Mouse (Mus musculus): ENCODE data around the gene Slc28a1. TPM values are rescaled to one million over a fixed set of nuclear protein-coding genes. Genes with fewer than 3 reads are reported as not detected.
"Not testable (repeated sequence)": the region's sequence is repeated elsewhere in the genome, so short reads cannot be mapped to it uniquely, and the experiment has no call there.

Gene Slc28a1
- polyA plus RNA-seq, 1 experiment from 2014 or later = not detected

GRCm38 (mm10) chr7:81132851-81133279, 18.3 kb downstream of the Slc28a1 start:
- no peak overlapping the region for H3K4me3 ChIP-seq
- peak overlapping the region; percentile 64 for H3K27ac ChIP-seq (replicated peaks)
- H3K36me3 ChIP-seq = no peaks in the 10 kb centered on the region
- peaks cover 34% of the 10 kb centered on the region for H3K4me1 ChIP-seq
- WGBS = 5% methylated on average over 2 of the region's 2 CpGs
- DNase-seq (ENCODE audit: low spot score) = peak; percentile 41
- peaks cover 5% of the 10 kb centered on the region for H3K9me3 ChIP-seq (replicated peaks)
- no peaks in the 10 kb centered on the region for H3K27me3 ChIP-seq (ENCODE audit: low read depth, poor library complexity, severe bottlenecking)

GRCm38 (mm10) chr7:81133416-81133815, 18.8 kb downstream of the Slc28a1 start:
- 75% methylated on average over 6 of the region's 6 CpGs for whole genome bisulfite sequencing
- peaks cover 34% of the 10 kb centered on the region for H3K4me1 ChIP-seq
- peak overlapping the region; percentile 64 for H3K27ac ChIP-seq (replicated peaks)
- no peaks in the 10 kb centered on the region for H3K9me3 ChIP-seq (replicated peaks)
- no peak overlapping the region for H3K4me3 ChIP-seq
- DNase-seq (ENCODE audit: low spot score) = no peak
- no peaks in the 10 kb centered on the region for H3K27me3 ChIP-seq (ENCODE audit: low read depth, poor library complexity, severe bottlenecking)
- H3K36me3 ChIP-seq = no peaks in the 10 kb centered on the region

GRCm38 (mm10) chr7:81133941-81134340, 19.3 kb downstream of the Slc28a1 start:
- no peaks in the 10 kb centered on the region for H3K27me3 ChIP-seq (ENCODE audit: low read depth, poor library complexity, severe bottlenecking)
- H3K4me3 ChIP-seq = no peak overlapping the region
- peak overlapping the region; percentile 64 for H3K27ac ChIP-seq (replicated peaks)
- H3K9me3 ChIP-seq (replicated peaks) = no peaks in the 10 kb centered on the region
- H3K4me1 ChIP-seq = peaks cover 34% of the 10 kb centered on the region
- DNase-seq (ENCODE audit: low spot score) = no peak
- 79% methylated on average over 2 of the region's 2 CpGs for WGBS
- no peaks in the 10 kb centered on the region for H3K36me3 ChIP-seq

- Histone ChIP-seq H3K36me3 (no peaks in the 10 kb centered on the region), H3K4me3 (no peak overlapping the region), H3K4me1 (peaks cover 34% of the 10 kb centered on the region), H3K27me3 (ENCODE audit: low read depth, poor library complexity, severe bottlenecking) (no peaks in the 10 kb centered on the region), H3K9me3 (replicated peaks) (no peaks in the 10 kb centered on the region), H3K27ac (replicated peaks) (peak overlapping the region; percentile 63)
- peak; percentile 36 for DNase-seq (ENCODE audit: low spot score)
- 56% methylated on average over 9 of the region's 9 CpGs for WGBS
Observed at GRCm38 (mm10) chr7:81134614-81135067, 20.0 kb downstream of the Slc28a1 start.

DNA sequence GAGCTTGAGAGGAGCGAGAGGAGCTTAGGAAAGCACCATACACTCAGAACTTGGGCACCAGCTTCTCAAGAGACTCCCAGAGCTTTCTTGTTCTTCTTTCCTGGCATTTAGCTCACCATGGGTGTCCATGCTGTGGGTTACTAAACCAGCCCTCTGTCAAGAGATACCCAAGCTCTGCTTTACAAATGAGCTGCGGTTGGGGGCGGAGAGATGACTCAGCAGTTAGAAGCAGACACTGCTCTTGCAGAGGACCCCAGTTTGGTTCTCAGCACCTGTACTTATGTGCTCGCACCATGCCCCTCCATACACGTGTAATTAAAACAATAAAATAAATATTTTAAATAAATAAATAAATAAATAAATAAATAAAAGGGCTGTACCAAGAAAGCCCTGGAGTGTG, 22.7 kb downstream of the Slc28a1 start:
- WGBS = 83% methylated on average over 5 of the region's 5 CpGs

DNA sequence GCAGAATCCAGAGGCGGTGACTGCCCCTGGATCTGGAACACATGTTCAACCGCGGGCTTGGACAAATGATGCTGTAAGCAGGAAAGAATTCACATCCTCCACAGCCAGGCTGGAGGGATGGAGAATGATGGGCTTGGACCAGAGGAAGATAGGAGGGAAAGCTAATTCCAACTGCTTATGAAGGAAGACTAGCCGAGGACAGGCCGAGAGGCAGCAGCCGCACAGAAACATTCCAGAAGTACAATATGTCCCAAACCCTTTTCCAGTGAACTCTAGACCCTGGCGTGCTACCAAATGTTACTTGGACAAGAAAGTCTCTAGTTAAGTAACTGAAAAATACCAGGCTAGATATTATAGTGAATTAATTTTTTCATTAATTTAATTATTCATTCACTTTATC, 24.5 kb downstream of the Slc28a1 start:
- H3K9me3 ChIP-seq (replicated peaks) = no peaks in the 10 kb centered on the region
- peaks cover 17% of the 10 kb centered on the region for H3K4me1 ChIP-seq
- H3K27me3 ChIP-seq (ENCODE audit: low read depth, poor library complexity, severe bottlenecking) = no peaks in the 10 kb centered on the region
- no peaks in the 10 kb centered on the region for H3K36me3 ChIP-seq
- no peak overlapping the region for H3K27ac ChIP-seq (replicated peaks)
- 93% methylated on average over 7 of the region's 7 CpGs for WGBS
- no peak for DNase-seq (ENCODE audit: low spot score)
- H3K4me3 ChIP-seq = no peak overlapping the region

More for the DNA sequence above, 22.7 kb downstream of the Slc28a1 start:
- Histone ChIP-seq H3K4me1 (peaks cover 29% of the 10 kb centered on the region), H3K9me3 (replicated peaks) (no peaks in the 10 kb centered on the region), H3K27ac (replicated peaks) (no peak overlapping the region), H3K4me3 (no peak overlapping the region), H3K36me3 (no peaks in the 10 kb centered on the region), H3K27me3 (ENCODE audit: low read depth, poor library complexity, severe bottlenecking) (no peaks in the 10 kb centered on the region)
- DNase-seq (ENCODE audit: low spot score) = no peak

GRCm38 (mm10) chr7:81139671-81140404, 25.2 kb downstream of the Slc28a1 start:
- H3K27ac ChIP-seq (replicated peaks) = no peak overlapping the region
- DNase-seq (ENCODE audit: low spot score) = no peak
- H3K36me3 ChIP-seq = no peaks in the 10 kb centered on the region
- peaks cover 10% of the 10 kb centered on the region; the same call in 1 of the 2 replicates for H3K4me1 ChIP-seq
- no peak overlapping the region for H3K4me3 ChIP-seq
- WGBS = 94% methylated on average over 5 of the region's 5 CpGs
- no peaks in the 10 kb centered on the region for H3K27me3 ChIP-seq (ENCODE audit: low read depth, poor library complexity, severe bottlenecking)
- no peaks in the 10 kb centered on the region for H3K9me3 ChIP-seq (replicated peaks)

DNA sequence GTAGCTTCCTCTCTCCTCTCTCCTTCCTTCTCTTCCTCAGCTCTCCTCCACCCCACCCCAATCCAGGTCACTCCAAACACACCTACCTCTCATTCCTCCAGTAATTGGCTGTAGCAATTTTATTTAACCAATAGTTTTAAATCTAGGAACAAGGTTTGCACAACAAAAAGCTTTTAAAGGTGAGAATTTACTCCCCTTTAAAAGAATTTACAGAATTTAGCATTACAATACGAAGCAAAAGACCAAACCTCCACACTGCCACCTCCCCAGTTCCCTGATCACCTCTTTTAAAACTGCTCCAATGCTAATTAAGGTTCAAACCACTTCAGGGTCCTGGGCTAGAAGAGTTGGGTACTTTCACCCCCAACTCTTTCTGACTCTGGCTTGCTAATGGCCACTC, 26.9 kb downstream of the Slc28a1 start:
- Histone ChIP-seq H3K36me3 (no peaks in the 10 kb centered on the region), H3K27me3 (ENCODE audit: low read depth, poor library complexity, severe bottlenecking) (no peaks in the 10 kb centered on the region), H3K9me3 (replicated peaks) (no peaks in the 10 kb centered on the region), H3K27ac (replicated peaks) (no peak overlapping the region), H3K4me1 (peaks cover 6% of the 10 kb centered on the region; the same call in 1 of the 2 replicates), H3K4me3 (no peak overlapping the region)
- no peak for DNase-seq (ENCODE audit: low spot score)
- WGBS = 70% methylated on average over 1 of the region's 1 CpGs

- not testable (repeated sequence) for DNase-seq (ENCODE audit: low spot score); H3K9me3 ChIP-seq (replicated peaks); H3K27me3 ChIP-seq (ENCODE audit: low read depth, poor library complexity, severe bottlenecking); H3K4me1 ChIP-seq; H3K4me3 ChIP-seq; H3K36me3 ChIP-seq; H3K27ac ChIP-seq (replicated peaks)
- 67% methylated on average over 4 of the region's 4 CpGs for WGBS
Observed at GRCm38 (mm10) chr7:81143056-81143455, 28.5 kb downstream of the Slc28a1 start.

- Histone ChIP-seq H3K4me1 (no peaks in the 10 kb centered on the region), H3K27ac (replicated peaks) (no peak overlapping the region), H3K27me3 (ENCODE audit: low read depth, poor library complexity, severe bottlenecking) (no peaks in the 10 kb centered on the region), H3K4me3 (no peak overlapping the region), H3K9me3 (replicated peaks) (peaks cover 9% of the 10 kb centered on the region; the same call in 1 of the 2 replicates), H3K36me3 (no peaks in the 10 kb centered on the region)
- 89% methylated on average over 11 of the region's 11 CpGs for WGBS
- DNase-seq (ENCODE audit: low spot score) = no peak
Observed at GRCm38 (mm10) chr7:81149759-81150158, 35.2 kb downstream of the Slc28a1 start.

- H3K4me1 ChIP-seq = no peaks in the 10 kb centered on the region
- no peak overlapping the region for H3K4me3 ChIP-seq
- no peaks in the 10 kb centered on the region for H3K36me3 ChIP-seq
- no peak for DNase-seq (ENCODE audit: low spot score)
- no peaks in the 10 kb centered on the region for H3K27me3 ChIP-seq (ENCODE audit: low read depth, poor library complexity, severe bottlenecking)
- H3K9me3 ChIP-seq (replicated peaks) = peaks cover 9% of the 10 kb centered on the region; the same call in 1 of the 2 replicates
- H3K27ac ChIP-seq (replicated peaks) = no peak overlapping the region
- WGBS = 95% methylated on average over 8 of the region's 8 CpGs
Observed at GRCm38 (mm10) chr7:81151216-81151615, 36.6 kb downstream of the Slc28a1 start.

DNA sequence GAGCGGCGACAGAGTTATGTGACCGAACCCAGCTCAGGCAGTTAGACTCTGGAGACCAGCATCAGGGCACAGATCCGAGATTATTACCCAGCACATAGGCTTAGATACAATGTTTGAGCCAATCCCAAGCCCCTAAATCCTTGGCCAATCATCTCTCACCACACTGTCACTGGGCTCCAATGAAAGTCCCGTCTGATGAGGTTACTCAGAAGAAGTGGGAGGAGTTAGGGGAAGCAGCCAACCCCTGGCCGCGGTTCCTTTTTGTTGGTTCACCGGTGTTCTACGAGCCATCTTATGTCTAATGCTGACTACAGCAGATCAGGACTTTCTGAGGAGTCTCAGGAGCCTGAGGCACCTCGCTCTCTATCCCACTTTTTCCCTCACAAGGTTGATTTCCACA, 37.7 kb downstream of the Slc28a1 start:
- Histone ChIP-seq H3K36me3 (no peaks in the 10 kb centered on the region), H3K4me1 (no peaks in the 10 kb centered on the region), H3K27me3 (ENCODE audit: low read depth, poor library complexity, severe bottlenecking) (no peaks in the 10 kb centered on the region), H3K9me3 (replicated peaks) (peaks cover 9% of the 10 kb centered on the region; the same call in 1 of the 2 replicates), H3K4me3 (no peak overlapping the region), H3K27ac (replicated peaks) (no peak overlapping the region)
- WGBS = 95% methylated on average over 10 of the region's 10 CpGs
- no peak for DNase-seq (ENCODE audit: low spot score)

DNA sequence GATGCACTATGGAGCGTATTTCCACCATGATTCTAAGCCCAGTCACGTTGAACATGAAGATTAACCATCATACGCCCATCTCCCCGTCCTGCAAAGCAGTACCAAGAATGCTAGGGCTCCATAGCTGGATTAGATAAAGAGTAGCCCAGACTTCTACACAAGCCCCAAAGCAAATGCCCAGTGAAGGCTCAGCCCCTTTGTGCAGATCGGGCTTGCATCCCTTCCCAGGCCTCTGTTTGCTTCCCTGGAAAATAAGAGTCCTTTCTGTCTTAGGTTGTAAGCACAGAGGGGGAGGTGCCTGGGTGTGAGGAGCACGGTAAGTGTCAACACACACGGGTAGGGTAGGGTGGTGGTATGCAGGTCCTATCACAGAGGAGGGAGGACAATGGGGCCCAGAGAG, 38.2 kb downstream of the Slc28a1 start:
- Histone ChIP-seq H3K9me3 (replicated peaks) (peaks cover 9% of the 10 kb centered on the region; the same call in 1 of the 2 replicates), H3K27ac (replicated peaks) (no peak overlapping the region), H3K36me3 (no peaks in the 10 kb centered on the region), H3K27me3 (ENCODE audit: low read depth, poor library complexity, severe bottlenecking) (no peaks in the 10 kb centered on the region), H3K4me3 (no peak overlapping the region), H3K4me1 (no peaks in the 10 kb centered on the region)
- 84% methylated on average over 7 of the region's 7 CpGs for WGBS
- DNase-seq (ENCODE audit: low spot score) = no peak
